Mouse (Mus musculus) forebrain, embryonic 14.5 days (tissue): ENCODE results near the gene Irf5. TPM values are rescaled to one million over a fixed set of nuclear protein-coding genes. Genes with fewer than 3 reads are reported as not detected.
A peak's percentile ranks its signal among the peaks of the same experiment; 100 is the strongest.

Experiments
- ATAC-seq: fragments of 200-750 bp; cut with Nextera tagmentation; 2 replicates; pipeline ENCODE4 v1.8.0; 2017; ENCODE audit warnings: mild to moderate bottlenecking, moderate library complexity
- DNase-seq: peaks from one replicate; pipeline ENCODE4 v3.0.0-alpha.2; 2015; ENCODE audit warnings: low spot score
- H3K27ac ChIP-seq: fragments of 300-500 bp; sonication (generic); 2 replicates; pipeline ENCODE4 v1.5.1; 2014; ENCODE audit warnings: low read depth, mild to moderate bottlenecking, control low read depth, low read length, moderate library complexity
- H3K27me3 ChIP-seq: fragments of 300-500 bp; sonication (generic); replicated peaks from 2 replicates; pipeline ENCODE4 v1.6.1; 2014; ENCODE audit warnings: low read length, control low read depth, mixed read lengths; ENCODE audit not compliant: control insufficient read depth, insufficient read depth
- H3K36me3 ChIP-seq: fragments of 300-500 bp; sonication (generic); 2 replicates; pipeline ENCODE4 v1.6.1; 2014; ENCODE audit warnings: low read length, control low read depth; ENCODE audit not compliant: control insufficient read depth, insufficient read depth
- H3K4me1 ChIP-seq: fragments of 300-500 bp; sonication (generic); 2 replicates; pipeline ENCODE4 v1.6.1; 2014; ENCODE audit warnings: antibody characterized with exemption, low read length, control low read depth; ENCODE audit not compliant: control insufficient read depth, insufficient read depth
- H3K4me2 ChIP-seq: fragments of 300-500 bp; sonication (generic); 2 replicates; pipeline ENCODE4 v1.6.1; 2014; ENCODE audit warnings: mild to moderate bottlenecking, control low read depth, low read length
- H3K4me3 ChIP-seq: fragments of 300-500 bp; sonication (generic); 2 replicates; pipeline ENCODE4 v1.5.1; 2014; ENCODE audit warnings: low read depth, low read length, control low read depth
- H3K9ac ChIP-seq: fragments of 300-500 bp; sonication (generic); 2 replicates; pipeline ENCODE4 v1.6.1; 2014; ENCODE audit warnings: mild to moderate bottlenecking, low read length, control low read depth, moderate library complexity
- H3K9me3 ChIP-seq: fragments of 300-500 bp; sonication (generic); replicated peaks from 2 replicates; pipeline ENCODE4 v1.6.1; 2016; ENCODE audit warnings: low read length, control low read depth, mixed read lengths; ENCODE audit not compliant: control insufficient read depth
- WGBS: fragments of 180-500 bp; shearing (Covaris S2); extraction: QIAGEN DNeasy Blood & Tissue Kit; methylation state at CpG from one replicate; pipeline ENCODE4 v1.1.7; 2014; 5-methylcytosine and 5-hydroxymethylcytosine counted together
- polyA plus RNA-seq: library from polyadenylated mRNA; unstranded; fragments of >200 nt; fragmentation: Nextera tagmentation; extraction: Ambion mirVana; gene quantifications from 2 replicates; pipeline ENCODE4 v1.2.1, GENCODE M21; 2014

Irf5 gene
- polyA plus RNA-seq, 1 experiment from 2014 or later = 0.98 TPM

DNA sequence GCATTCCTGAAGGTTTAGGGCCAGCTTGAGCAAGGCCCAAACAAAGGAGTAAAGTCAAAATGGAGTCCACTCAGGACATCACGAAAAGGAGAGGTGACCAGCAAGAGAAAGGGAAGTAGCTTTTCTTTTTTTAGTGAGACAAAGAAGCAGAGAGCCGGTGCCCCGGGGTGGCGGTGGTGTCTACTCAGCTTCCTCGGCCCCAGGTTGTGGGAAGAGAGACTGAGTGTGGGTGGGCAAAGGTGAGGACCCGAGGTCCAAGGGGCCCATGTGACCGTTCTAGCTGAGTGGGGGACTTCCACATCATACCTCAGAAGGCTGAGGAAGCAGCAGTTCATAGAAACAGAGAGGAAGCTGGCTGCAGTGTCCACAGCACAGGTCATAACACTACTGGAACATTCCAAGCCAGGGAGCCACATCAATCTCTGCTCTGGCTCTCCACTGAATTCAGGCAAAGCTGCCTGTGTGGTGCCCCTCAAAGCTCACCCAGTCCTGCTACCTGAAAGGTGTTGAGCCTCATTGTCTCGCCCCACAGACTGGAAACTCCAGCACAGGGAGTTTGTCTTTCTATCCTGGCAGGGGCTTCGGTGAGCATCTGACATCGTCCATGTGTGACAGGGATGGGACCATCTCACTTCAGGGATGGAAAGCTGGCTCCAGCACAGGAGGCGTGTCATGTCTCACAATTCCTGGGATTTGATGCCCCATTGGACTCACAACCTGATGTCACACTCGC is 3.0 kb upstream of the Irf5 start:
- DNase-seq = no peak
- Histone ChIP-seq H3K4me2 (no peak overlapping the region), H3K9me3 (no peaks in the 10 kb centered on the region), H3K9ac (no peak overlapping the region), H3K36me3 (no peaks in the 10 kb centered on the region), H3K4me3 (no peak overlapping the region), H3K4me1 (peaks cover 4% of the 10 kb centered on the region; the same call in 1 of the 2 replicates), H3K27ac (no peak overlapping the region), H3K27me3 (peaks cover 26% of the 10 kb centered on the region)
- 72% methylated on average over 12 of the region's 12 CpGs for WGBS
- ATAC-seq = no peak

DNA sequence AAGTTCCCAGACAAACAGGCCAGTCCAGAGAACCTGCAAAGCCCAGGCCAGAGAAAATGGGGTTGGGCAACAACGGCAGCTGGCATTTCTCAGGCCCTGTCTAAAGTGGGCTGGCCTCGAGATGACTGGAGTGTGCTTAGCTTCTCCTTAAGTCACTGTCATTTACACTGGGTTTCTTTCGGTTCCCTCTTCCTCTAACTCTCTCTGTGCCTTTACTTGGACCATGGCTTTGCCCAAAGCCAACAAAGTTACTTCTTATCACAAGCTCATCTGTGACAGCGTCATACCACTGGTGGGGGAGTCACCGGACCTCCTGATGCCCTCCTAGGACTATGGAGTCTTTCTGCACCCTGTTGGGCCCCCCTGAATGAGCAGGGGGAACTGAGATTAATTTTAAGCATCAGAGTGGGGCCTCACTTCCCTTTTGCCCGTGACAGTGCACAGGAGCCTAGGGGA is 2.4 kb upstream of the Irf5 start:
- Histone ChIP-seq H3K27me3 (peaks cover 32% of the 10 kb centered on the region), H3K9ac (no peak overlapping the region), H3K4me1 (peaks cover 4% of the 10 kb centered on the region; the same call in 1 of the 2 replicates), H3K27ac (no peak overlapping the region), H3K9me3 (no peaks in the 10 kb centered on the region), H3K4me2 (no peak overlapping the region), H3K36me3 (no peaks in the 10 kb centered on the region), H3K4me3 (no peak overlapping the region)
- no peak for ATAC-seq
- WGBS = 69% methylated on average over 6 of the region's 6 CpGs
- DNase-seq = no peak

GRCm38 (mm10) chr6:29525256-29525655 is 1.2 kb upstream of the Irf5 start:
- H3K4me3 ChIP-seq = no peak overlapping the region
- no peak overlapping the region for H3K4me2 ChIP-seq
- peaks cover 43% of the 10 kb centered on the region for H3K27me3 ChIP-seq
- no peak for ATAC-seq
- DNase-seq = no peak
- 73% methylated on average over 6 of the region's 6 CpGs for WGBS
- H3K27ac ChIP-seq = no peak overlapping the region
- H3K36me3 ChIP-seq = no peaks in the 10 kb centered on the region
- H3K4me1 ChIP-seq = peaks cover 4% of the 10 kb centered on the region; the same call in 1 of the 2 replicates
- H3K9me3 ChIP-seq = no peaks in the 10 kb centered on the region
- no peak overlapping the region for H3K9ac ChIP-seq

GRCm38 (mm10) chr6:29527361-29528164 is 1.1 kb downstream of the Irf5 start:
- no peak for ATAC-seq
- Histone ChIP-seq H3K4me2 (peak overlapping the region; percentile 96), H3K27ac (no peak overlapping the region), H3K4me1 (peaks cover 4% of the 10 kb centered on the region; the same call in 1 of the 2 replicates), H3K36me3 (no peaks in the 10 kb centered on the region), H3K4me3 (peak overlapping the region; percentile 47), H3K9me3 (no peaks in the 10 kb centered on the region), H3K27me3 (peaks cover 46% of the 10 kb centered on the region), H3K9ac (0 out of 2 replicates have a peak overlapping the region, but pooled peaks have one; percentile 57)
- DNase-seq = no peak
- 5% methylated on average over 34 of the region's 34 CpGs for WGBS

DNA sequence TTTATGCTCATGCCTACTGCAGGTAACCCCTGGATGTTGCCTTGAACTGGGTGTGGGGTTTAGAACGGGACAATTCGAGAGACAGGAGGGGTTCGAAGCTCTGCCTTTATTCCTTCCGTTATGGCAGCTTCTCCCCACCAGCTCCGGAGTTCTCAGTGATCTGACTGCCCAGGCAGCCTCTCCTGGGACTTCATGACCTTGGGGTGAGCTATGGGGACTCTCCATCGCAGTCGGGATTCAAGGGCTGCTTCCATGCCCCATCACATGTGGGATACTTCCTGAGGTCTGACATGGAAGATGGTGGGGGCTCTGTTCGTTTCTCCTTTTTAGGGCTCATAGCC is 1.7 kb downstream of the Irf5 start:
- 10% methylated on average over 8 of the region's 8 CpGs for WGBS
- DNase-seq (no peak), ATAC-seq (no peak)
- H3K27ac ChIP-seq = no peak overlapping the region
- no peaks in the 10 kb centered on the region for H3K36me3 ChIP-seq
- H3K4me1 ChIP-seq = peaks cover 4% of the 10 kb centered on the region; the same call in 1 of the 2 replicates
- H3K9me3 ChIP-seq = no peaks in the 10 kb centered on the region
- no peak overlapping the region for H3K4me3 ChIP-seq
- H3K9ac ChIP-seq = no peak overlapping the region
- peaks cover 46% of the 10 kb centered on the region for H3K27me3 ChIP-seq
- H3K4me2 ChIP-seq = no peak overlapping the region

- no peak for ATAC-seq
These were observed 2.4 kb downstream of the Irf5 start for GRCm38 (mm10) chr6:29528561-29529443.

GRCm38 (mm10) chr6:29529444-29529820 is 3.0 kb downstream of the Irf5 start:
- Histone ChIP-seq H3K27me3 (peaks cover 46% of the 10 kb centered on the region), H3K4me1 (peaks cover 4% of the 10 kb centered on the region; the same call in 1 of the 2 replicates), H3K9ac (no peak overlapping the region), H3K4me2 (no peak overlapping the region), H3K9me3 (no peaks in the 10 kb centered on the region), H3K36me3 (no peaks in the 10 kb centered on the region), H3K4me3 (no peak overlapping the region), H3K27ac (no peak overlapping the region)
- ATAC-seq = no peak
- 35% methylated on average over 2 of the region's 2 CpGs for WGBS
- DNase-seq = no peak

More at GRCm38 (mm10) chr6:29528561-29529443, 2.4 kb downstream of the Irf5 start:
- Histone ChIP-seq H3K27me3 (peaks cover 46% of the 10 kb centered on the region), H3K36me3 (no peaks in the 10 kb centered on the region), H3K4me2 (no peak overlapping the region), H3K9ac (no peak overlapping the region), H3K27ac (no peak overlapping the region), H3K9me3 (no peaks in the 10 kb centered on the region), H3K4me1 (peaks cover 4% of the 10 kb centered on the region; the same call in 1 of the 2 replicates), H3K4me3 (no peak overlapping the region)
- DNase-seq = no peak
- 28% methylated on average over 13 of the region's 13 CpGs for WGBS

- Histone ChIP-seq H3K4me1 (peaks cover 4% of the 10 kb centered on the region; the same call in 1 of the 2 replicates), H3K36me3 (no peaks in the 10 kb centered on the region), H3K4me2 (no peak overlapping the region), H3K27ac (no peak overlapping the region), H3K9me3 (no peaks in the 10 kb centered on the region), H3K4me3 (no peak overlapping the region), H3K27me3 (peaks cover 46% of the 10 kb centered on the region), H3K9ac (no peak overlapping the region)
- 67% methylated on average over 4 of the region's 4 CpGs for WGBS
- DNase-seq = no peak
- no peak for ATAC-seq
These were observed 3.6 kb downstream of the Irf5 start for GRCm38 (mm10) chr6:29530050-29530449.
